ENCODE assay signal across 8 mouse cellular contexts in the genomic region with DNA sequence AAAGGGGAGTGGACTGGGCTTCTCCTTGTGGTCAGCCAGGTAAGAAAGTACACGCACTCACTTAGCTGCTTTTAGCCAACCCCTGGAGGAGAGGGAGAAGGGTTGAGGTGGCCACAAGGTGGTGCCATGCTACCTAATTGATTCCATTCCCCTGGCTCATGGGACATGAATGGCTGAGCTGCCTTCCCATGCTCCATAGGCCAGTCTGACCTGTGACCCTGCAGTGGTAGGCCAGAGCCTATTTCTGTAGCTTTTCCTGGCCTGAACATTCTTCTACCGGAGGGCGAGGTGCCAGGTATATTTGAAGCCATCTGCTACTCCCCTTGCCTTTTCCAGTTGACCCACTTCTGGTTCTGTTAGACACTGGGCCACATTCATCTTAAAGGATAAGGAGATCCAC. TPM values are rescaled to one million over a fixed set of nuclear protein-coding genes. Genes with fewer than 3 reads are reported as not detected.
DNase-seq lines count a peak whose midpoint lies in the region; ATAC-seq and TF ChIP-seq lines count a peak whose summit lies in the region.
"Had no signal": no experiment of that assay in that cellular context is flagged by ENCODE, and none has a peak within 500 bp of the region (broad histone marks: within the 10 kb centered on the region; RNA-seq: fewer than 3 reads in every experiment).

No protein-coding gene starts in this region.

- H3K36me3 ChIP-seq in E14TG2a.4 (ENCODE audit: insufficient read depth, low read length): peaks cover 84% of the 10 kb centered on the region
- H3K36me3 ChIP-seq in intestine, embryonic 14.5 days (ENCODE audit: control insufficient read depth, insufficient read depth, low read length): peaks cover 76% of the 10 kb centered on the region
- peaks cover 10% of the 10 kb centered on the region for H3K36me3 ChIP-seq in splenic B cell, adult 2 months (ENCODE audit: control insufficient read depth, insufficient read depth, low read length, poor library complexity, severe bottlenecking)

- no peaks in the 10 kb centered on the region for H3K9me3 ChIP-seq in E14TG2a.4 (ENCODE audit: low read length)
- H3K9me3 ChIP-seq in intestine, embryonic 14.5 days (ENCODE audit: control insufficient read depth, low read length): no peaks in the 10 kb centered on the region
- H3K9me3 ChIP-seq: neural tube, embryonic 12.5 days had no signal

- ATAC-seq in intestine, embryonic 14.5 days (replicated peaks; ENCODE audit: low FRiP score, low TSS enrichment, low read depth): 0 out of 2 replicates have a peak, but pooled peaks have one; percentile 61

- no peak overlapping the region for H3K9ac ChIP-seq in intestine, embryonic 14.5 days (ENCODE audit: low read length)
- H3K9ac ChIP-seq: neural tube, embryonic 12.5 days had no signal

- peaks cover 16% of the 10 kb centered on the region for H3K4me1 ChIP-seq in E14TG2a.4 (replicated peaks; ENCODE audit: low read depth, low read length)
- no peaks in the 10 kb centered on the region for H3K4me1 ChIP-seq in intestine, embryonic 14.5 days (replicated peaks; ENCODE audit: control insufficient read depth, insufficient read depth, low read length)
- no peaks in the 10 kb centered on the region for H3K4me1 ChIP-seq in lung, adult 2 months (ENCODE audit: control insufficient read depth, insufficient read depth, low read length)
- H3K4me1 ChIP-seq: neural tube, embryonic 12.5 days had no signal

- WGBS in intestine, embryonic 14.5 days: 74% methylated on average over 3 of the region's 3 CpGs
- 88% methylated on average over 3 of the region's 3 CpGs for WGBS in lung, adult 2 months

- TF ChIP-seq CTCF in E14TG2a.4 (conservative IDR thresholded peaks at IDR 0.05; ENCODE audit: low read length): peak; percentile 32
- TF ChIP-seq CTCF in lung, adult 2 months (IDR thresholded peaks at IDR 0.05; ENCODE audit: insufficient read depth, low read length): peak; percentile 65

- no peak overlapping the region for H3K4me2 ChIP-seq in intestine, embryonic 14.5 days (ENCODE audit: low read length)
- H3K4me2 ChIP-seq: neural tube, embryonic 12.5 days had no signal

- no peak overlapping the region for H3K4me3 ChIP-seq in E14TG2a.4 (replicated peaks; ENCODE audit: low read length)
- H3K4me3 ChIP-seq in intestine, embryonic 14.5 days (ENCODE audit: low read depth, low read length): no peak overlapping the region
- H3K4me3 ChIP-seq in lung, adult 2 months (replicated peaks; ENCODE audit: extremely low read depth, low read depth, low read length): no peak overlapping the region
- H3K4me3 ChIP-seq: neural tube, embryonic 12.5 days had no signal

- no peak overlapping the region for H3K27ac ChIP-seq in intestine, embryonic 14.5 days (ENCODE audit: low read depth)
- H3K27ac ChIP-seq: neural tube, embryonic 12.5 days had no signal

- no peaks in the 10 kb centered on the region for H3K27me3 ChIP-seq in E14TG2a.4 (ENCODE audit: insufficient read depth, low read length)
- no peaks in the 10 kb centered on the region for H3K27me3 ChIP-seq in intestine, embryonic 14.5 days (replicated peaks; ENCODE audit: control insufficient read depth, insufficient read depth, low read length)
- no peaks in the 10 kb centered on the region for H3K27me3 ChIP-seq in splenic B cell, adult 2 months (ENCODE audit: control insufficient read depth, insufficient read depth, low read length, poor library complexity, severe bottlenecking)
- H3K27me3 ChIP-seq: neural tube, embryonic 12.5 days had no signal

- 0 out of 2 replicates have a peak, but pooled peaks have one; percentile 7 for TF ChIP-seq POLR2A in lung, adult 2 months (IDR thresholded peaks at IDR 0.05; ENCODE audit: borderline replicate concordance, extremely low read depth, low read depth, low read length)

- DNase-seq in A20 (ENCODE audit: low read depth, low spot score): peak; percentile 27
- peak; percentile 69 to 73 for DNase-seq in cerebellum, postnatal 14 days
- DNase-seq in intestine, embryonic 14.5 days (ENCODE audit: low spot score): no peak
- DNase-seq in lung, adult 2 months: peak; percentile 39
- DNase-seq in splenic B cell, adult 2 months (ENCODE audit: low read depth, low spot score): peak; percentile 33
- DNase-seq in ovary, postnatal 10 days (ENCODE audit: low spot score): no peak

RNA-seq across cellular contexts. Expression of a gene that starts 7.4 kb away (rescaled TPM):
- polyA plus RNA-seq in intestine, embryonic 14.5 days (2014; fragmentation: Nextera tagmentation; extraction: Ambion mirVana): 24.6 and 26.1 TPM in 2 replicates
- 35.9 and 44.0 TPM in 2 replicates for polyA plus RNA-seq in lung, adult 2 months (2012; rRNA removed)

RNA-seq across cellular contexts. Expression of a gene that starts 10.7 kb away (rescaled TPM):
- polyA plus RNA-seq in intestine, embryonic 14.5 days (2014; fragmentation: Nextera tagmentation; extraction: Ambion mirVana): 98.9 and 99.8 TPM in 2 replicates
- polyA plus RNA-seq in lung, adult 2 months (2012; rRNA removed): 20.9 and 24.7 TPM in 2 replicates

RNA-seq across cellular contexts. Expression of a gene that starts 25.9 kb away (rescaled TPM):
- 630 and 682 TPM in 2 replicates for polyA plus RNA-seq in intestine, embryonic 14.5 days (2014; fragmentation: Nextera tagmentation; extraction: Ambion mirVana)
- 339 and 440 TPM in 2 replicates for polyA plus RNA-seq in lung, adult 2 months (2012; rRNA removed)

RNA-seq across cellular contexts. Expression of a gene that starts 39.0 kb away (rescaled TPM):
- 47.9 and 55.5 TPM in 2 replicates for polyA plus RNA-seq in intestine, embryonic 14.5 days (2014; fragmentation: Nextera tagmentation; extraction: Ambion mirVana)
- polyA plus RNA-seq in lung, adult 2 months (2012; rRNA removed): 32.0 and 50.5 TPM in 2 replicates

Comparison
In these comparisons a context has a peak if more than half of its experiments do, and no peak if none do; other contexts are left out.
1. DNase-seq: peak in A20 (single experiment), cerebellum, postnatal 14 days (2 of 2), lung, adult 2 months (single experiment) and splenic B cell, adult 2 months (single experiment); none in intestine, embryonic 14.5 days (single experiment) and ovary, postnatal 10 days (single experiment).